Mouse (Mus musculus) megakaryocyte, embryonic 14.5 days (primary cell): ENCODE results near the gene Gjb5. TPM values are rescaled to one million over a fixed set of nuclear protein-coding genes. Genes with fewer than 3 reads are reported as not detected.

Experiments
- H3K27me3 ChIP-seq: replicated peaks from 2 replicates; pipeline ENCODE3; 2012; ENCODE audit warnings: inconsistent platforms
- H3K36me3 ChIP-seq: replicated peaks from 2 replicates; pipeline ENCODE3; 2012; ENCODE audit warnings: low read length, inconsistent platforms, mixed read lengths
- H3K4me1 ChIP-seq: 2 replicates; pipeline ENCODE4 v1.6.1; 2012; ENCODE audit warnings: inconsistent platforms
- H3K4me3 ChIP-seq: replicated peaks from 2 replicates; pipeline ENCODE3; 2012; ENCODE audit warnings: moderate library complexity, mild to moderate bottlenecking, inconsistent platforms
- H3K9me3 ChIP-seq: 2 replicates; pipeline ENCODE4 v1.6.1; 2012; ENCODE audit warnings: inconsistent platforms
- FLI1 ChIP-seq: IDR thresholded peaks from 2 replicates; pipeline ENCODE4 v1.6.1; 2012; ENCODE audit warnings: low read length, inconsistent platforms, mixed read lengths
- GATA1 ChIP-seq: IDR thresholded peaks from 3 replicates; pipeline ENCODE4 v1.6.1; 2012; ENCODE audit warnings: mixed read lengths, low read length, inconsistent platforms, borderline replicate concordance
- polyA plus RNA-seq: library from polyadenylated mRNA; stranded (reverse); fragments of >175 nt; gene quantifications from 2 replicates; pipeline ENCODE4 v1.2.3, GENCODE M21; 2012; ENCODE audit warnings: low replicate concordance; ENCODE audit not compliant: insufficient read depth

Gjb5 gene
- polyA plus RNA-seq, 1 experiment = not detected

- H3K27me3 ChIP-seq = peaks cover 16% of the 10 kb centered on the region
- peaks cover under 1% of the 10 kb centered on the region; the same call in 1 of the 2 replicates for H3K4me1 ChIP-seq
- no peaks in the 10 kb centered on the region for H3K36me3 ChIP-seq
- TF ChIP-seq FLI1 (no peak), GATA1 (no peak)
- no peaks in the 10 kb centered on the region for H3K9me3 ChIP-seq
- H3K4me3 ChIP-seq = no peak overlapping the region
Measured at GRCm38 (mm10) chr4:127373491-127373890, 15.5 kb upstream of the Gjb5 start.

- H3K9me3 ChIP-seq = no peaks in the 10 kb centered on the region
- peaks cover 4% of the 10 kb centered on the region; the same call in 1 of the 2 replicates for H3K4me1 ChIP-seq
- no peaks in the 10 kb centered on the region for H3K36me3 ChIP-seq
- TF ChIP-seq GATA1 (no peak), FLI1 (no peak)
- H3K4me3 ChIP-seq = no peak overlapping the region
- peaks cover 18% of the 10 kb centered on the region for H3K27me3 ChIP-seq
Measured at GRCm38 (mm10) chr4:127371546-127371945, 13.6 kb upstream of the Gjb5 start.

- Histone ChIP-seq H3K4me3 (no peak overlapping the region), H3K4me1 (peaks cover 4% of the 10 kb centered on the region; the same call in 1 of the 2 replicates), H3K27me3 (peaks cover 19% of the 10 kb centered on the region), H3K36me3 (no peaks in the 10 kb centered on the region), H3K9me3 (no peaks in the 10 kb centered on the region)
- TF ChIP-seq GATA1 = no peak
- TF ChIP-seq FLI1 = no peak
Measured at GRCm38 (mm10) chr4:127370447-127370846, 12.5 kb upstream of the Gjb5 start.

GRCm38 (mm10) chr4:127368379-127368973, 10.5 kb upstream of the Gjb5 start:
- TF ChIP-seq GATA1 (no peak), FLI1 (no peak)
- Histone ChIP-seq H3K4me1 (peaks cover 4% of the 10 kb centered on the region; the same call in 1 of the 2 replicates), H3K27me3 (peaks cover 23% of the 10 kb centered on the region), H3K9me3 (no peaks in the 10 kb centered on the region), H3K4me3 (no peak overlapping the region), H3K36me3 (no peaks in the 10 kb centered on the region)

GRCm38 (mm10) chr4:127365834-127366233, 7.9 kb upstream of the Gjb5 start:
- Histone ChIP-seq H3K36me3 (no peaks in the 10 kb centered on the region), H3K9me3 (no peaks in the 10 kb centered on the region), H3K4me1 (peaks cover 4% of the 10 kb centered on the region; the same call in 1 of the 2 replicates), H3K4me3 (no peak overlapping the region), H3K27me3 (peaks cover 20% of the 10 kb centered on the region)
- TF ChIP-seq GATA1 = no peak
- no peak for TF ChIP-seq FLI1

GRCm38 (mm10) chr4:127365433-127365832, 7.5 kb upstream of the Gjb5 start:
- H3K9me3 ChIP-seq = no peaks in the 10 kb centered on the region
- TF ChIP-seq GATA1 (no peak), FLI1 (no peak)
- H3K4me3 ChIP-seq = no peak overlapping the region
- H3K4me1 ChIP-seq = peaks cover 4% of the 10 kb centered on the region; the same call in 1 of the 2 replicates
- H3K36me3 ChIP-seq = no peaks in the 10 kb centered on the region
- H3K27me3 ChIP-seq = peaks cover 20% of the 10 kb centered on the region

- H3K4me1 ChIP-seq = peaks cover 4% of the 10 kb centered on the region; the same call in 1 of the 2 replicates
- no peak for TF ChIP-seq GATA1
- no peak for TF ChIP-seq FLI1
Measured at GRCm38 (mm10) chr4:127364431-127364830, 6.5 kb upstream of the Gjb5 start.

GRCm38 (mm10) chr4:127363331-127363730, 5.3 kb upstream of the Gjb5 start:
- H3K4me1 ChIP-seq = peaks cover 2% of the 10 kb centered on the region; the same call in 1 of the 2 replicates
- H3K27me3 ChIP-seq = peaks cover 13% of the 10 kb centered on the region
- TF ChIP-seq GATA1 = no peak
- no peak for TF ChIP-seq FLI1
- no peak overlapping the region for H3K4me3 ChIP-seq
- H3K9me3 ChIP-seq = no peaks in the 10 kb centered on the region
- H3K36me3 ChIP-seq = no peaks in the 10 kb centered on the region

More at GRCm38 (mm10) chr4:127364431-127364830, 6.5 kb upstream of the Gjb5 start:
- Histone ChIP-seq H3K36me3 (no peaks in the 10 kb centered on the region), H3K9me3 (no peaks in the 10 kb centered on the region), H3K4me3 (no peak overlapping the region), H3K27me3 (peaks cover 19% of the 10 kb centered on the region)

- Histone ChIP-seq H3K4me3 (no peak overlapping the region), H3K9me3 (no peaks in the 10 kb centered on the region), H3K27me3 (peaks cover 19% of the 10 kb centered on the region), H3K36me3 (no peaks in the 10 kb centered on the region), H3K4me1 (0 out of 2 replicates have a peak, but pooled peaks cover 3% of the 10 kb centered on the region)
- TF ChIP-seq GATA1 (no peak), FLI1 (no peak)
Measured at GRCm38 (mm10) chr4:127362520-127362919, 4.5 kb upstream of the Gjb5 start.

- TF ChIP-seq FLI1 = no peak
- no peak for TF ChIP-seq GATA1
- Histone ChIP-seq H3K36me3 (peaks cover 20% of the 10 kb centered on the region), H3K4me3 (peak overlapping the region; percentile 81), H3K4me1 (peaks cover 3% of the 10 kb centered on the region; the same call in 1 of the 2 replicates), H3K27me3 (peaks cover 23% of the 10 kb centered on the region), H3K9me3 (no peaks in the 10 kb centered on the region)
Measured at GRCm38 (mm10) chr4:127354506-127355485, 3.2 kb downstream of the Gjb5 start.
